Mouse (Mus musculus): ENCODE data around the gene Pkhd1.

DNA sequence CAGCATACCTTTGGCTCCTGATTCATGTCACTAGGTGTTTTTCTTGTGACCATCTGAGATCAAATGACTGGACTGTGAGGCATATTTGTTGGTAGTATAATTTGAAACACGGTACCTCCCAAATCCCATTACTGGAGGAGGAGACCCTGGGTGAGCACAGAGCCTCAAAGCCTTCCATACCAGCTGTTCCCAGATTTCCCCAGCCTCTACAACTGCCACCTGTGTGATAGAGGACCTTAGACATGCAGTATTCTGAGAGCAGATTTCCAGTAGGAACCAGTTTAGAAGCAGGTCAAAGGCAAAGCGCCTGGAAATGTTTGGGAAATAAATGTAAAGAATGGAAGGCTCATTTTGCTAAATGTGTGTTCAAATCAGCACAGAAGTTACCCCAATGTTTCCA lies 48.4 kb upstream of the Pkhd1 start:
- no peak for TF ChIP-seq CTCF (IDR thresholded peaks at IDR 0.05; ENCODE audit: low read depth)
- TF ChIP-seq EP300 (IDR thresholded peaks at IDR 0.05; ENCODE audit: low read depth): no peak
